In the genomic region with DNA sequence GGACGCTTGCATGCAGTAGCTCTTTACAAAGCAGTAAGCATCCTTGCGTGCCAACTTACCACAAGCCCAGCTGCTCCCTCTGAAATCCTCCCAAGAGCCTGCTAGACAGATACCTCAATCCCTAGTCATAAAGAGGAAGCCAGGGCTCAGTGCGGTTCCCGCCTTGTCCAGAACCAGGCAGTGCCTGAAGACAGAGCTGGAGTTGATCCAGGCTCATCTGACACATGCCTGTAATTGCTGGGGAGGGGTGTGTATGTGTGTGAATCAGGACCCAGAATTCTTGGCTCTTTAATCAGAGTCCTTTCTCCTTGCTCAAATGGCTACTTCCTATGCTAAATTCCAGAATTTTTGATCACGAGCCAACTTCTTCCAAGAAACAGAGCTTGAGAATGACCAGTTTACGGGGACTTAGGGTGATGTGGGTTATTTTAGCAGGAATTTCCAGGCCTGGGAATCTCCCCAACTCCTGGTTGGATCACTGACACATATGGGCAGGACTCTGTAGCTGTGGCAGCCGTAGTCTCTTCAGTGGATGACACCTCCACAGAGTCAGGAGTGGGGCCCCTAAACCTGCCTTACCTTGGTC, we compare ENCODE assay signal across 10 mouse cellular contexts. TPM values are rescaled to one million over a fixed set of nuclear protein-coding genes. Genes with fewer than 3 reads are reported as not detected.
DNase-seq lines count a peak whose midpoint lies in the region; ATAC-seq and TF ChIP-seq lines count a peak whose summit lies in the region.
"Had no signal": no experiment of that assay in that cellular context is flagged by ENCODE, and none has a peak within 500 bp of the region (broad histone marks: within the 10 kb centered on the region; RNA-seq: fewer than 3 reads in every experiment).

No protein-coding gene starts in this region.

- no peaks in the 10 kb centered on the region for H3K36me3 ChIP-seq in lung, embryonic 15.5 days

- peak; percentile 39 for DNase-seq in heart, postnatal 4 days
- DNase-seq in heart, postnatal 25 days (ENCODE audit: low spot score): no peak
- no peak for DNase-seq in lung, adult 2 months
- DNase-seq in brain, adult 2 months (ENCODE audit: low read depth, low spot score): peak; percentile 59
- peak; percentile 28 to 41 for DNase-seq in kidney, postnatal 4 days
- DNase-seq in adrenal gland, adult 2 months: no peak
- DNase-seq: cerebellum, adult 11 months had no signal

- TF ChIP-seq CTCF in lung, adult 2 months (IDR thresholded peaks at IDR 0.05; ENCODE audit: insufficient read depth, low read length): no peak

- WGBS in lung, embryonic 15.5 days: 42% methylated on average over 7 of the region's 7 CpGs
- WGBS in lung, adult 2 months: 58% methylated on average over 7 of the region's 7 CpGs

- H3K4me3 ChIP-seq in lung, embryonic 15.5 days: no peak overlapping the region
- no peak overlapping the region for H3K4me3 ChIP-seq in lung, adult 2 months (replicated peaks; ENCODE audit: extremely low read depth, low read depth, low read length)

- TF ChIP-seq POLR2A in lung, adult 2 months (IDR thresholded peaks at IDR 0.05; ENCODE audit: borderline replicate concordance, extremely low read depth, low read depth, low read length): no peak

- H3K4me1 ChIP-seq in lung, embryonic 15.5 days: peaks cover 17% of the 10 kb centered on the region
- 0 out of 2 replicates have a peak, but pooled peaks cover 3% of the 10 kb centered on the region for H3K4me1 ChIP-seq in lung, adult 2 months (ENCODE audit: control insufficient read depth, insufficient read depth, low read length)

- no peak overlapping the region for H3K9ac ChIP-seq in lung, embryonic 15.5 days

- H3K27me3 ChIP-seq in lung, embryonic 15.5 days: no peaks in the 10 kb centered on the region

- intact Hi-C loops in heart, postnatal 25 days (cut with DNase I): no loop called here

- H3K27ac ChIP-seq in lung, embryonic 15.5 days: no peak overlapping the region

- ATAC-seq in lung, embryonic 15.5 days (ENCODE audit: borderline replicate concordance, extremely low read depth, low FRiP score, low TSS enrichment): peak; percentile 77; the same call in 1 of the 2 replicates

- no peaks in the 10 kb centered on the region for H3K9me3 ChIP-seq in lung, embryonic 15.5 days

- H3K4me2 ChIP-seq in lung, embryonic 15.5 days: no peak overlapping the region

RNA-seq across cellular contexts. Expression of a gene that starts 30.3 kb away (rescaled TPM):
- 1 to 10 TPM; 8.7 to 9.2 TPM for total RNA-seq in heart, postnatal 4 days (2021)
- total RNA-seq in heart, postnatal 25 days (2021): 1 to 10 TPM; 2.1 to 2.7 TPM
- 9.0 and 9.1 TPM in 2 replicates for polyA plus RNA-seq in lung, embryonic 15.5 days (2015; fragmentation: Nextera tagmentation; extraction: Ambion mirVana)
- 22.0 and 29.3 TPM in 2 replicates for polyA plus RNA-seq in lung, adult 2 months (2012; rRNA removed)
- total RNA-seq in adrenal gland, adult 2 months (2021): 10 to 100 TPM; 22.4 to 41.5 TPM
- polyA plus RNA-seq in adrenal gland, adult 2 months (2012; rRNA removed): 52.3 and 58.9 TPM in 2 replicates

RNA-seq across cellular contexts. Expression of a gene that starts 48.8 kb away (rescaled TPM):
- not detected for total RNA-seq in heart, postnatal 4 days (2021)
- under 1 TPM in 1 of 2 experiments, not detected in 1; 0.08 TPM for total RNA-seq in heart, postnatal 25 days (2021)
- polyA plus RNA-seq in lung, embryonic 15.5 days (2015; fragmentation: Nextera tagmentation; extraction: Ambion mirVana): not detected in 2 replicates
- polyA plus RNA-seq in lung, adult 2 months (2012; rRNA removed): 0.04 TPM in 1 of 2 replicates, not detected in the other
- not detected for total RNA-seq in adrenal gland, adult 2 months (2021)
- not detected in 2 replicates for polyA plus RNA-seq in adrenal gland, adult 2 months (2012; rRNA removed)
- total RNA-seq: layer of hippocampus, adult 18-20 months had no signal
- polyA plus RNA-seq: frontal cortex, adult 2 months had no signal

Comparison
In these comparisons a context has a peak if more than half of its experiments do, and no peak if none do; other contexts are left out.
1. DNase-seq: peak in heart, postnatal 4 days (single experiment), brain, adult 2 months (single experiment) and kidney, postnatal 4 days (2 of 2); none in heart, postnatal 25 days (single experiment), lung, adult 2 months (single experiment) and adrenal gland, adult 2 months (single experiment).